Mouse (Mus musculus) A20 (cell line): ENCODE measurements around the gene Plod2.
A peak's percentile ranks its signal among the peaks of the same experiment; 100 is the strongest.

Experiments used
- DNase-seq: peaks from one replicate; pipeline ENCODE4 v3.0.0-alpha.2; 2011; ENCODE audit warnings: low read depth, low spot score

Plod2 gene

GRCm38 (mm10) chr9:92541977-92542561 lies at the start of gene Plod2:
Plod2 (plus strand) TSS chr9:92542223.
- DNase-seq = no peak

GRCm38 (mm10) chr9:92499710-92500410 lies 42.2 kb upstream of the Plod2 start:
- DNase-seq = peak; percentile 38

DNA sequence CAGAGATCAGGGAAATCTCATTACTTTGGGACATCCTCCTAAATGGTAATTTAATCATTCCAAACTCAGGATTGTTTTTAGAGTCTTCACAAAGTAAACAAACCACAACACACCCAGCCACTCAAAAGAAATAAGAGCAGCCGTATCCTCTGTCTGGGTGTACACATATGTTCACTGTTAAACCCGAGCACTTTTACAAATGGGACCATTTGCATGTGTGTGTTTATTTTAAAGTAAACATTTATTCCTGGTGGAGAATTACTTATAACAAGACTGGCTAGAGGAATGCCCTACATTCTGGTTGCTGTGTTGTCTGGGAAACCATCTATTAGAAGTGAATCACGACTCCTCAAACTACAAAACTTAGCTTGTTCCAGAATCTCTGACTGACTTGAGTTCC lies 37.8 kb upstream of the Plod2 start:
- no peak for DNase-seq

DNA sequence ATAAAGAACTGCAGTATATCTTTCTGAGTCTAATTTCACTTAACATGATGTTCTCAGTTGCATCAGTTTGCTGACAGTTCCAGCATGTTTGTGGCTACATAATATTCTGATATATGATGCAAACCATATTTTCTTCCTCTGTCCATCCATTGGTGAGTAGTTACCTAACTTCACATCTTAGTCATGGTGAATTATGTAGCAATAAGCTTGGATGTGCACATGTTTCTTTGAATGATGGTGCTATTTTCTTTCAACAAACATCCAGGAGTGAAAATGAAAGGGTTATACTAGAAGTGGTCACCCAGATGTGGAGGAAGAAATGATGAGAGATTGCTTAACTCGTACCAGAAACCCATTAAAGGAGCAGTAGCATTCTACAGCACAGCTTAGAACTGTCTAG lies 37.1 kb upstream of the Plod2 start:
- no peak for DNase-seq

DNA sequence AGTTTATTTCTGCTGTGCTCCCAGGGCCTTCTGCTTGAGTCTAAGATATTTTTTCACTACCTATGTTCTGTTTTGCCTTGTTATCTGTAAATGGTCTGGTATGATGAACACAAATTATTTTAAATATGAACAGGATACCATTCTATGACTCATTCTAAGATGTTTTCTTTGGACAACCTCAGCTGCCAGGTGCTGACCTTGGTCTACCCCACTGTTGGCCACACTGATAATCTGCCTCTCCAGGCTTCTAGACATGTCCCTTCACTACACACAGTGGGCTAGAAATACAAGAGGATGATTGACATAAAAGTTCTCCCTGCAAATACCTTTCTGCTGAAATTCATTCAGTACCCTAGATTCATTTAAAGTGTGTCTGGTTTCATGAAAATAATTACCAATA lies 30.3 kb upstream of the Plod2 start:
- no peak for DNase-seq

GRCm38 (mm10) chr9:92517036-92517435 lies 25.0 kb upstream of the Plod2 start:
- DNase-seq = no peak

GRCm38 (mm10) chr9:92520751-92521150 lies 21.3 kb upstream of the Plod2 start:
- no peak for DNase-seq

GRCm38 (mm10) chr9:92524506-92524905 lies 17.5 kb upstream of the Plod2 start:
- DNase-seq = no peak

- no peak for DNase-seq
These were observed 12.0 kb upstream of the Plod2 start for GRCm38 (mm10) chr9:92530055-92530454.

- DNase-seq = no peak
These were observed 4.3 kb upstream of the Plod2 start for GRCm38 (mm10) chr9:92537735-92538134.

GRCm38 (mm10) chr9:92538216-92538615 lies 3.8 kb upstream of the Plod2 start:
- DNase-seq = no peak

DNA sequence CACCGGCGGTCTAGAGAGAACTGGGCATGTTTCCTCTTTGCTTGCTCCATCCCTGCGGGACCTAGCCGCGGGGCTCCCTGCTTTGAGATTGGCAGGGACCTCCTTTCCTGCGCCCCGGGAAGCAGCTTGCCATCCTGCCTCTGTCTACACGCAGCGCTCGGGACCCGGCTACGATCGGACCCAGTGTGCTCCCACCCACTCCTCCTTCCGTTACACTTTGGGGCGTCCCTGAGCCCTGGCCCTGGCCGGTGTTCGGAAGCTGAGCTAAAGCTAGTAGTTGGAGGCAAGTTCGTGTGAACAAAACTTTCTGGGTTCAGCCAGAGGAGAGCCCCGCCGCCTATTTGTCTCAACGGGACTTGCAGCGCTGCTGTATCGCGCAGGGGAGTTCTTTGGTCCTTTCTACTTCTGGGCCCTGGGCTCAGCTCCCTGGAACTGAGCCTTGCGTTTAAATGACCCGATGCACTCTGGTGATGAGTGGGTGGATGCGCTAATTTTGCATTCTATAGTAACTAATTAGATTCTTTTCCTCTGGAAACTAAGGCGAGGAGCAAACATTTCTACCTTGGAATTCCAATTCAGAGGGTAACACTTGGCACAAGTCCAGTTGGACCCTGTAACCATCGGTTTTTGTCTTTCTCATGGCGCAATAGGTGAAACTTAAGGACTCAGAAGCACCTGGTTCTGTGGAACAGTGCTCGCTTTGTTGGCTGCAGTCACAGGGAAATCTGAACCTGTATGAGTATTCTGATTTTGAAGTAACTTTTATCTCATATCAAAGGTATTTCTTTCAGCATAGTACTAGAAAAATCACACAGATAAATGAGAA lies 781 bp downstream of the Plod2 start:
- DNase-seq = no peak

- DNase-seq = no peak
These were observed 2.1 kb downstream of the Plod2 start for GRCm38 (mm10) chr9:92544146-92544545.

DNA sequence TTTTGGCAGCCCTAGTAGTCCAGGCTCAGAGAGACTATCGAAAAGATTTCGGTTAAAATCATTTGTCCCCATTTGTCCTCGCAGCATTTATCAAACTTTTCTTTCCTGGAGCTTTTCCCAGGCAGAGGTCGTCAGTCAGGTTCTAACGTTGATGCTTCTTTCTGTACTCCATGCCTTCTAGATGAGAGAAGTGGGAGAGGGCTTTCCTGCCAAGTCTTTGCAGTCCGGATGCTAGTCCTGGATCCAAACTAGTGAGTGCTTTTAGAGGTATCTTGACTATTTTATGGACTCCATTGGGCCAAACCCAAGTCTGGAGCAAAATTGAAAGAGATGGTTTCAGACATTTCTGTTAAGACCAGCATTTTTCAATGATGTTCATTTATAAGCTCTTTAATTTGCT lies 3.0 kb downstream of the Plod2 start:
- no peak for DNase-seq

DNA sequence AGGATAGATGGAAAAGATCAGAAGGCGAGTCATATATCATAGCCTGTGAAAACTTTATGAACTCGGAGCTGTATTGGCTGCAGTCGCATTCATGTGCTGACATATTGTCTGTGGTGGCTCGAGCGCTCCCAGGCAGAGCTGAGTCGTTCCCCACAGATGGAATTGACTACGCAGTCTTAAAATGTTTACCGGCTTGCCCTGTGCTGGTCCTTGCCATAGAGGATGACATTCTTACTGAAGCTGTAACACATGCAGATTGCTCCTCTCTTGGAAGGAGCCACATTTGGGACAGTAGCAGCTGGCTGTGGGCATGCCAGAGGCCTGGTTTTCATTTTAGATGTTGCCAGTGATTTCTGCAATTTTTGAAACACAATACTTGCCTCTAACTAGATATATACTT lies 4.4 kb downstream of the Plod2 start:
- no peak for DNase-seq

GRCm38 (mm10) chr9:92547106-92547505 lies 5.1 kb downstream of the Plod2 start:
- DNase-seq = no peak

DNA sequence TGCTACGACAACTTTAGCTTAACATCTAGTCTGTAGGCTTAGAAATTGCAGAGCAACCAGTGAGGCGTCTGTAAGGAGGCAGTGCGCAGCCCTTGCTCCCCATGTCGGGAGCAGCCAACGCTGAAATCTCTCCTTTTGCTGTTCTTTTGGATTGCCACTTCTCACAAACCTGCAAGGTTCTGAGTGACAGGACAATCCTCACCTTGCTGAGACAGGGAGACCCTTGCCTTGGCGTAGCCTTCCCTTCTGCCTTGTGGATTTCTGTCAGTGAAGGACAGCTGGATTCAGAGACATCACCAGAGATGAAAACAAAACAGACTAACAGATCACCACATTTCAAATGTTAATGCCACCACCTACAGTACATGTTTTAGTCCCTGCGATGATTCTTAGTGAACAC lies 5.8 kb downstream of the Plod2 start:
- no peak for DNase-seq

- no peak for DNase-seq
These were observed 6.6 kb downstream of the Plod2 start for GRCm38 (mm10) chr9:92548603-92549002.

DNA sequence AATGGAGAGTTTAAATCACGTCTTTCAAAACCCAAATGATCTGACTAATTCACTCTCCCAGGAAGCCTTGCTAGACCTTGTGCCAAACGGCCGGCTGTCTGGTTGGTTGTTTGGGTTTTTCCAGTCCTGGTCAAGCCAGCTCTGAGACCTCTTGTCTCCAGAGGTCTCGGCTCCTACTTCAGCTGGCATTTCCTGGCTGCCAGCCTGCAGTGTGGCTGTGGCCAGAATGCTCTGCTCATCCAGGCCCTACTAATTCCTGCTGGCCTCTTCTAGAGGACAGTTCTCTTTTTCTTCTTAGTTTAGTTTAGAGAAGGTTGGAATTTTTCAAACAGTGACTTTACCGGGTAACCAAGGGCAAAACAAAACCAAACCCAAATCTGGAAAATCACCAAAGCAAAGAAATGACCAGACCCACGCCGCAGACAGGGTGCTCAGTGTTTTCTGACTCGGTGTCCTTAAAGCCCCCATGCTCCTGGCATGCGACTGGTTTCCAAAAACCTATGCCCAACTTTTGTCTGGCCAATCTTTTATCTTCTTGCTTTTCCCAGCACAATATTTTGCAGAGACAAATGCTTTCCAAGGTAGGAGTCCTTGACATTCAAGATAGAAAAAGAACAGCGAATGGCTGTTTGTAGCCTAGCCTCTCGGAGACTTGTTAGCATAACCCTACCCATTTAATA lies 7.9 kb downstream of the Plod2 start:
- DNase-seq = no peak

DNA sequence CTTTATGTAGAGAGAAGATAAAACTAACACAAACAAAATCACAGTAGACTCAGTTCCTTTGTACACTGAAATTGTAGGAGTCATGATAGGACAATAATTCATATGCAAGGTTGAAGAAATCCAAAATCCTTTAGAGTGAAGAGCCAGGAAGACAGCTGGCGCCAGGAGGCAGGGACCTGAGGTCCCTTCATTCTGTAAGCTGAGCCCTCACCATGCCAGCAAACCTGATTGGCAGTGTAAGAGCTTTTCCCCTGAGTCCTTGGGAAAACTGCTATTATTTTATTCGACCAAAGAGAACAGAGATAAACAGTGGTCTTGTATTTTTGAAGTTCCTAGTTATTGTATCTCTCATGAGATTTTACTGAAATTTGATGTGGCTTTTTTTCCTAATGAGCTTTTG lies 9.0 kb downstream of the Plod2 start:
- DNase-seq = no peak

DNA sequence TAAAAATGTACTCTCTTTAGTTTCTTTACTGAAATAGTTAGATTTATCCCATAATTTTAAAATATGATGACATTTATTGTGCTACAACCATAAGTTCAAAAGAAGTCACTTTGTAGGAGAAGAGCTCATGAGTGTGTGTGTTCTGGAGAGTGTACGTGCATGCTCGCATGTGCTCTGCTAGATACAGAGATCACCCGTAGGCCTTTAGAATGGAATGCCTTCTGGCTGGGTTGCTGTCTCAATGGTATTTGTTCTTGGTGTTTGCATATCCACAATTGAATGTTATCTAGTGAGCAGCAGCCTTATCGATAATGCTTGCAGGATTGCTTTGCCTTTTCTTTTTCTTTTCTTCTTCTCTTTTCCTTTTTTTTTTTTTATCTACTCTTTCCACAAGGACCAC lies 9.6 kb downstream of the Plod2 start:
- no peak for DNase-seq

DNA sequence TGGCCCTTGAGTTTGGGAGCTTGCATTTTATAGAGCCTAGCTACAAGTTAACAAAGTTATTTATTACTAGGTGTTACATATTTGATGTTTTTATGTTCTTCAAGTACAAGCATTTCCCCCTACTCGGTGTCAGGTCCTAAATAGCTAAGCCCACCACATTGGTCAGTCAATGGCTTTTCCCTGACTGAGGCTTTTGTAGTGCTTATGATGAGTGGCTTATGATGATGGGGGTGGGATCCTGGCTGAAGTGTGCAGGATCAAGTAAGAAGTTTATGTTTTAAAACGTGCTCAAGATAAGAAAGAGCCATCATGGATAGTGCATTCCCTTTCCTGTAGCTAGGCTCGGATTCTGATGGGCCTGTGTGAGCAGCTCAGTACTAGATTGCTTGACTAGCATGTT lies 10.7 kb downstream of the Plod2 start:
- no peak for DNase-seq
